16 mouse cellular contexts compared by ENCODE assay signal in genomic region chr11:52340123-52340864, GRCm38 (mm10). TPM values are rescaled to one million over a fixed set of nuclear protein-coding genes. Genes with fewer than 3 reads are reported as not detected.
DNase-seq lines count a peak whose midpoint lies in the region; ATAC-seq and TF ChIP-seq lines count a peak whose summit lies in the region.
"Had no signal": no experiment of that assay in that cellular context is flagged by ENCODE, and none has a peak within 500 bp of the region (broad histone marks: within the 10 kb centered on the region; RNA-seq: fewer than 3 reads in every experiment).

No protein-coding gene starts in this region.

- no peak for TF ChIP-seq EP300 in heart, adult 2 months (IDR thresholded peaks at IDR 0.05; ENCODE audit: insufficient read depth, low read depth, low read length)

- ATAC-seq in activated CD4-positive, CD25-positive, alpha-beta regulatory T cell, adult 4 months, result no peak
- ATAC-seq: forebrain, embryonic 16.5 days had no signal

- H3K4me1 ChIP-seq in heart, embryonic 10.5 days, result peaks cover 18% of the 10 kb centered on the region
- no peaks in the 10 kb centered on the region for H3K4me1 ChIP-seq in heart, adult 2 months (ENCODE audit: control insufficient read depth, insufficient read depth, low read length)
- peaks cover 6% of the 10 kb centered on the region; the same call in 1 of the 2 replicates for H3K4me1 ChIP-seq in spleen, adult 2 months (ENCODE audit: control insufficient read depth, insufficient read depth, insufficient read length)
- peaks cover 14% of the 10 kb centered on the region for H3K4me1 ChIP-seq in embryonic facial prominence, embryonic 10.5 days

- H3K9ac ChIP-seq in heart, adult 2 months (ENCODE audit: low read depth, low read length), result no peak overlapping the region
- H3K9ac ChIP-seq: liver, postnatal 0 days had no signal

- H3K36me3 ChIP-seq in heart, embryonic 10.5 days, result no peaks in the 10 kb centered on the region
- H3K36me3 ChIP-seq in heart, adult 2 months (ENCODE audit: control insufficient read depth, insufficient read depth, low read length), result no peaks in the 10 kb centered on the region
- no peaks in the 10 kb centered on the region for H3K36me3 ChIP-seq in spleen, adult 2 months (ENCODE audit: control insufficient read depth, insufficient read depth, low read length)
- no peaks in the 10 kb centered on the region for H3K36me3 ChIP-seq in embryonic facial prominence, embryonic 10.5 days (replicated peaks)
- H3K36me3 ChIP-seq: embryonic facial prominence, embryonic 13.5 days had no signal

- 87% methylated on average over 12 of the region's 12 CpGs for WGBS in heart, embryonic 10.5 days
- WGBS in heart, adult 2 months, result 92% methylated on average over 12 of the region's 12 CpGs
- WGBS in spleen, adult 2 months, result 82% methylated on average over 12 of the region's 12 CpGs
- WGBS in embryonic facial prominence, embryonic 10.5 days, result 90% methylated on average over 12 of the region's 12 CpGs

- H3K4me3 ChIP-seq in heart, embryonic 10.5 days, result no peak overlapping the region
- no peak overlapping the region for H3K4me3 ChIP-seq in heart, adult 2 months
- no peak overlapping the region for H3K4me3 ChIP-seq in spleen, adult 2 months (ENCODE audit: extremely low read depth, insufficient read depth, insufficient read length)
- no peak overlapping the region for H3K4me3 ChIP-seq in embryonic facial prominence, embryonic 10.5 days
- H3K4me3 ChIP-seq: embryonic facial prominence, embryonic 13.5 days; layer of hippocampus, adult 2 months had no signal

- H3K27me3 ChIP-seq in heart, embryonic 10.5 days (ENCODE audit: insufficient read depth, poor library complexity, severe bottlenecking), result no peaks in the 10 kb centered on the region
- no peaks in the 10 kb centered on the region for H3K27me3 ChIP-seq in heart, adult 2 months (ENCODE audit: control insufficient read depth, insufficient read depth, low read length)
- H3K27me3 ChIP-seq in spleen, adult 2 months (ENCODE audit: control insufficient read depth, insufficient read depth, low read length), result no peaks in the 10 kb centered on the region
- H3K27me3 ChIP-seq in embryonic facial prominence, embryonic 10.5 days (replicated peaks; ENCODE audit: low read depth, poor library complexity, severe bottlenecking), result no peaks in the 10 kb centered on the region
- H3K27me3 ChIP-seq: embryonic facial prominence, embryonic 13.5 days had no signal

- no peak for DNase-seq in heart, embryonic 10.5 days (ENCODE audit: low spot score)
- DNase-seq in heart, adult 2 months, result no peak
- no peak for DNase-seq in spleen, adult 2 months (ENCODE audit: low read depth in 1 of 2, low spot score in 2 of 2)
- no peak for DNase-seq in spleen, postnatal 10 days (ENCODE audit: low spot score in 2 of 2)
- DNase-seq in embryonic facial prominence, embryonic 10.5 days (ENCODE audit: low spot score), result no peak
- no peak for DNase-seq in ovary, postnatal 36 days (ENCODE audit: low spot score)
- DNase-seq: cerebellum, adult 9-11 months; kidney, adult 2 months; left cerebral cortex, postnatal 4 days; liver, postnatal 0 days; lung, postnatal 14 days; right cerebral cortex, postnatal 4 days had no signal

- TF ChIP-seq POLR2A in heart, adult 2 months (IDR thresholded peaks at IDR 0.05; ENCODE audit: insufficient read depth, low read depth, low read length), result no peak
- no peak for TF ChIP-seq POLR2A in spleen, adult 2 months (IDR thresholded peaks at IDR 0.05; ENCODE audit: low read depth, low read length)

- intact Hi-C loops in heart, adult 2 months (cut with DNase I), result loop anchor here (5.0 to 10.0 kb wide), 3 partner anchors 43 to 195 kb away; partner anchors contain the start of gene Olfr1373

- no peaks in the 10 kb centered on the region for H3K9me3 ChIP-seq in heart, embryonic 10.5 days
- H3K9me3 ChIP-seq in embryonic facial prominence, embryonic 10.5 days, result 0 out of 2 replicates have a peak, but pooled peaks cover under 1% of the 10 kb centered on the region
- H3K9me3 ChIP-seq: embryonic facial prominence, embryonic 13.5 days had no signal

- peak overlapping the region; percentile 52; the same call in 1 of the 2 replicates for H3K27ac ChIP-seq in heart, embryonic 10.5 days
- no peak overlapping the region for H3K27ac ChIP-seq in heart, adult 2 months
- H3K27ac ChIP-seq in spleen, adult 2 months (ENCODE audit: insufficient read depth, low read length), result peak overlapping the region; percentile 23
- peak overlapping the region; percentile 15 for H3K27ac ChIP-seq in embryonic facial prominence, embryonic 10.5 days (replicated peaks)
- H3K27ac ChIP-seq: embryonic facial prominence, embryonic 13.5 days; layer of hippocampus, adult 2 months had no signal

- TF ChIP-seq CTCF in heart, adult 2 months (IDR thresholded peaks at IDR 0.05), result no peak
- no peak for TF ChIP-seq CTCF in spleen, adult 2 months (IDR thresholded peaks at IDR 0.05; ENCODE audit: extremely low read depth, insufficient read depth, insufficient read length, insufficient replicate concordance)

- no peaks in the 10 kb centered on the region for H3K79me2 ChIP-seq in heart, adult 2 months (replicated peaks; ENCODE audit: control insufficient read depth, insufficient read depth, low read length)

RNA-seq across cellular contexts. Expression of gene Vdac1, which starts 20.4 kb away (rescaled TPM):
- 304 and 442 TPM in 2 replicates for polyA plus RNA-seq in heart, embryonic 10.5 days (2016; fragmentation: Nextera tagmentation; extraction: Ambion mirVana)
- total RNA-seq in heart, adult 2 months (2021), result 1,000 to 10,000 TPM in 1 of 2 experiments, 100 to 1,000 TPM in 1; 987 to 1,141 TPM
- polyA plus RNA-seq in heart, adult 2 months (2012; rRNA removed), result 422 and 713 TPM in 2 replicates
- 17.2 and 17.9 TPM in 2 replicates for polyA plus RNA-seq in spleen, adult 2 months (2012; rRNA removed)
- polyA plus RNA-seq in embryonic facial prominence, embryonic 10.5 days (2016; fragmentation: Nextera tagmentation; extraction: Ambion mirVana), result 204 and 209 TPM in 2 replicates
- 10 to 100 TPM; 90.3 to 94.9 TPM for polyA plus RNA-seq in activated CD4-positive, CD25-positive, alpha-beta regulatory T cell, adult 4 months (2017; shearing (Covaris generic))

RNA-seq across cellular contexts. Expression of gene 9530068E07Rik, which starts 55.9 kb away (rescaled TPM):
- 201 and 225 TPM in 2 replicates for polyA plus RNA-seq in heart, embryonic 10.5 days (2016; fragmentation: Nextera tagmentation; extraction: Ambion mirVana)
- total RNA-seq in heart, adult 2 months (2021), result 10 to 100 TPM; 71.1 to 73.9 TPM
- 96.3 and 140 TPM in 2 replicates for polyA plus RNA-seq in heart, adult 2 months (2012; rRNA removed)
- polyA plus RNA-seq in spleen, adult 2 months (2012; rRNA removed), result 49.6 and 99.6 TPM in 2 replicates
- polyA plus RNA-seq in embryonic facial prominence, embryonic 10.5 days (2016; fragmentation: Nextera tagmentation; extraction: Ambion mirVana), result 165 and 169 TPM in 2 replicates
- polyA plus RNA-seq in activated CD4-positive, CD25-positive, alpha-beta regulatory T cell, adult 4 months (2017; shearing (Covaris generic)), result 10 to 100 TPM; 38.9 to 49.8 TPM

RNA-seq across cellular contexts. Expression of gene Tcf7, which starts 57.5 kb away (rescaled TPM):
- 7.6 and 11.5 TPM in 2 replicates for polyA plus RNA-seq in heart, embryonic 10.5 days (2016; fragmentation: Nextera tagmentation; extraction: Ambion mirVana)
- total RNA-seq in heart, adult 2 months (2021), result under 1 TPM; 0.73 to 0.96 TPM
- 2.3 and 3.1 TPM in 2 replicates for polyA plus RNA-seq in heart, adult 2 months (2012; rRNA removed)
- 139 and 165 TPM in 2 replicates for polyA plus RNA-seq in spleen, adult 2 months (2012; rRNA removed)
- polyA plus RNA-seq in embryonic facial prominence, embryonic 10.5 days (2016; fragmentation: Nextera tagmentation; extraction: Ambion mirVana), result 11.3 and 13.0 TPM in 2 replicates
- polyA plus RNA-seq in activated CD4-positive, CD25-positive, alpha-beta regulatory T cell, adult 4 months (2017; shearing (Covaris generic)), result 100 to 1,000 TPM; 227 to 315 TPM
